Mouse (Mus musculus) intestine, embryonic 16.5 days (tissue): ENCODE measurements around the gene Rtl10. TPM values are rescaled to one million over a fixed set of nuclear protein-coding genes. Genes with fewer than 3 reads are reported as not detected.

ENCODE experiments used
- ATAC-seq: fragments of 200-750 bp; cut with Nextera tagmentation; 2 replicates; pipeline ENCODE4 v1.8.0; 2017; ENCODE audit warnings: moderate TSS enrichment, moderate library complexity
- H3K27ac ChIP-seq: fragments of 300-500 bp; sonication (generic); 2 replicates; pipeline ENCODE4 v1.5.1; 2014; ENCODE audit warnings: mild to moderate bottlenecking, low read length
- H3K27me3 ChIP-seq: fragments of 300-500 bp; sonication (generic); replicated peaks from 2 replicates; pipeline ENCODE4 v1.6.1; 2014; ENCODE audit warnings: low read length, control low read depth, mixed read lengths; ENCODE audit not compliant: control insufficient read depth, insufficient read depth
- H3K36me3 ChIP-seq: fragments of 300-500 bp; sonication (generic); 2 replicates; pipeline ENCODE4 v1.6.1; 2014; ENCODE audit warnings: low read length, control low read depth; ENCODE audit not compliant: control insufficient read depth, insufficient read depth
- H3K4me1 ChIP-seq: fragments of 300-500 bp; sonication (generic); 2 replicates; pipeline ENCODE4 v1.6.1; 2014; ENCODE audit warnings: low read length, control low read depth, mixed read lengths; ENCODE audit not compliant: control insufficient read depth, insufficient read depth
- H3K4me2 ChIP-seq: fragments of 300-500 bp; sonication (generic); 2 replicates; pipeline ENCODE4 v1.6.1; 2014; ENCODE audit warnings: low read depth, low read length, control low read depth
- H3K4me3 ChIP-seq: fragments of 300-500 bp; sonication (generic); 2 replicates; pipeline ENCODE4 v1.5.1; 2014; ENCODE audit warnings: mild to moderate bottlenecking, low read length
- H3K9ac ChIP-seq: fragments of 300-500 bp; sonication (generic); 2 replicates; pipeline ENCODE4 v1.6.1; 2014; ENCODE audit warnings: low read depth, low read length
- H3K9me3 ChIP-seq: fragments of 300-500 bp; sonication (generic); 2 replicates; pipeline ENCODE4 v1.6.1; 2016; ENCODE audit warnings: low read length, control low read depth; ENCODE audit not compliant: control insufficient read depth
- WGBS: fragments of 180-500 bp; shearing (Covaris S2); extraction: QIAGEN DNeasy Blood & Tissue Kit; methylation state at CpG from one replicate; pipeline ENCODE4 v1.1.7; 2014; 5-methylcytosine and 5-hydroxymethylcytosine counted together
- polyA plus RNA-seq: library from polyadenylated mRNA; unstranded; fragments of >200 nt; fragmentation: Nextera tagmentation; extraction: Ambion mirVana; gene quantifications from 2 replicates; pipeline ENCODE4 v1.2.1, GENCODE M21; 2015

Rtl10 gene
- polyA plus RNA-seq, 1 experiment from 2014 or later, result 2.4 TPM

- no peak overlapping the region for H3K4me3 ChIP-seq
- 72% methylated on average over 6 of the region's 6 CpGs for WGBS
- H3K4me1 ChIP-seq, result no peaks in the 10 kb centered on the region
- H3K4me2 ChIP-seq, result no peak overlapping the region
- no peak overlapping the region for H3K9ac ChIP-seq
- H3K9me3 ChIP-seq, result no peaks in the 10 kb centered on the region
- ATAC-seq, result no peak
- H3K27ac ChIP-seq, result no peak overlapping the region
- no peaks in the 10 kb centered on the region for H3K27me3 ChIP-seq
- H3K36me3 ChIP-seq, result no peaks in the 10 kb centered on the region
These were observed 20.7 kb upstream of the Rtl10 start for GRCm38 (mm10) chr16:18477996-18478395.

GRCm38 (mm10) chr16:18479667-18480066, 19.0 kb upstream of the Rtl10 start:
- H3K27ac ChIP-seq, result no peak overlapping the region
- no peaks in the 10 kb centered on the region for H3K36me3 ChIP-seq
- 59% methylated on average over 7 of the region's 7 CpGs for WGBS
- H3K9me3 ChIP-seq, result no peaks in the 10 kb centered on the region
- no peak overlapping the region for H3K4me2 ChIP-seq
- no peaks in the 10 kb centered on the region for H3K27me3 ChIP-seq
- ATAC-seq, result no peak; the same call in 1 of the 2 replicates
- H3K4me3 ChIP-seq, result no peak overlapping the region
- no peaks in the 10 kb centered on the region for H3K4me1 ChIP-seq
- H3K9ac ChIP-seq, result no peak overlapping the region

DNA sequence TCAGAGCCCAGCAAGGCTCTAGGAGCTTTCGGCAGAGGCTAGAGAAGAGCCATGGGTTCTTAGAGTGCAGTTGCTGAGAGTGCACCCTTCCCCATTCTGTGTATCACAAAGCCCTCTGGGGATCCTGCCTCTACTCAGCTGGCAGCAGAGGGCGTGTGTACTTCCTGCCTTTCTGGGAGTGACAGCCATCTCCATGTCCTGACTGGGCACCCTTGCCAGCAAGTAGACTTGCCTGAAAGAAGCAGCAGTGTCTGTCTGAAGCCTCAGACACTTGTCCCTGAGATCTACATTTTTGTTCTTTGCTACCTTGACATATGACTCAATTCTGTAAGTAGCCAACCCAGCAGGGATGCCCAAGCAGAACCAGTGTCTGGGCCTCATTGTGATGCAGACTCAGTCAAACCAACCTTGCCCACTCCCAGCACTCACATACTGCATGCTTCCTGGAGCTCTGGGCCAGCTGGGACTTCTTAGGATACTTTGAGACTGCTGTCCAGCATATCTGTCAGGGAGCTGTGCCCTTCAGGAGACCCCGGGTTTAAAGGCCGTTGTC, 17.7 kb upstream of the Rtl10 start:
- no peaks in the 10 kb centered on the region for H3K27me3 ChIP-seq
- no peak overlapping the region for H3K4me2 ChIP-seq
- H3K9ac ChIP-seq, result no peak overlapping the region
- ATAC-seq, result no peak
- no peak overlapping the region for H3K27ac ChIP-seq
- no peaks in the 10 kb centered on the region for H3K4me1 ChIP-seq
- H3K4me3 ChIP-seq, result no peak overlapping the region
- no peaks in the 10 kb centered on the region for H3K9me3 ChIP-seq
- WGBS, result 68% methylated on average over 4 of the region's 4 CpGs
- no peaks in the 10 kb centered on the region for H3K36me3 ChIP-seq

- H3K9me3 ChIP-seq, result no peaks in the 10 kb centered on the region
- H3K4me1 ChIP-seq, result no peaks in the 10 kb centered on the region
- no peak overlapping the region for H3K4me3 ChIP-seq
- 82% methylated on average over 3 of the region's 3 CpGs for WGBS
- H3K9ac ChIP-seq, result no peak overlapping the region
- H3K4me2 ChIP-seq, result no peak overlapping the region
- H3K27ac ChIP-seq, result no peak overlapping the region
- no peaks in the 10 kb centered on the region for H3K27me3 ChIP-seq
- no peak for ATAC-seq
- H3K36me3 ChIP-seq, result no peaks in the 10 kb centered on the region
These were observed 16.3 kb upstream of the Rtl10 start for GRCm38 (mm10) chr16:18482431-18482830.

DNA sequence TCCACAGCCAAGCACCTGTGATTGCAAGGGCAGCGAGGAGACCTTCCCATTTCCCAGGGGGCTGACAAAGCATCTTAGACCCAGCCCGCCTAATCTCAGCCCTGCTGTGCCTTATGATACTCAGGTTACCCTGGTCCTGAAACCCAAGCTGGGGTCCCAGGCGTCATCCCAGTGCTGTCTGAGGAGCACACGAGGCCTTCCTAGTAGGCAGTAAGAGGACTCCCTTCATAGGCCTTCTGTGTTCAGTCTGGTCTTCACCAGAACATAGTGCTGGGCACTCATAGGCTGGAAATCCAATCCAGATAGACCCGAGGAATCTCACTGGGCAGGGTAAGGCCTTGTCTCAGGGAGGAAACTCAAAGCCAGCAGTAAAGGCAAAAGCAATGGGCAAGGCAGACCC, 14.9 kb upstream of the Rtl10 start:
- 84% methylated on average over 5 of the region's 5 CpGs for WGBS
- no peak overlapping the region for H3K4me2 ChIP-seq
- H3K9ac ChIP-seq, result no peak overlapping the region
- H3K27ac ChIP-seq, result no peak overlapping the region
- H3K4me3 ChIP-seq, result no peak overlapping the region
- no peak for ATAC-seq
- no peaks in the 10 kb centered on the region for H3K27me3 ChIP-seq
- no peaks in the 10 kb centered on the region for H3K9me3 ChIP-seq
- H3K4me1 ChIP-seq, result no peaks in the 10 kb centered on the region
- H3K36me3 ChIP-seq, result no peaks in the 10 kb centered on the region

DNA sequence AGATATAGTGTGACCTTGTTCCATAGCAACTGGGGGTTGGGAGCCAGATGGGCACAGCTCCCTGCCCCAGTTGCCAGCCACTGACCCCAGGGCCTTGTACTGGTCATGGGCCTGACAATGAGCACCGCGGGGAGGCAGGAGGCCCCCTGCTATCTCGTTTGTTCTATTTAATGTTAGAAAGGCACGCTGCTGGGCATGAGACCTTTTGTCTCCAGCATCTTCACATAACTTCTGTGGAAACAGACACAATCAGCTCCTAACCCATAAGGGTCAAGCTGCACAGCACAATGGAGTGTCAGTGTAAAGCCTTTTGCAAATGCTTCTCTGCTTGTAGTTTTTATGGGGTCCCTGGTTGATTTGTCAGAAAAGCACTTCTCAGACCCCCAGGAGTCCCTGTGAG, 14.3 kb upstream of the Rtl10 start:
- H3K9ac ChIP-seq, result no peak overlapping the region
- H3K36me3 ChIP-seq, result no peaks in the 10 kb centered on the region
- no peak for ATAC-seq
- WGBS, result 31% methylated on average over 4 of the region's 4 CpGs
- H3K4me3 ChIP-seq, result no peak overlapping the region
- H3K27me3 ChIP-seq, result no peaks in the 10 kb centered on the region
- H3K27ac ChIP-seq, result no peak overlapping the region
- no peaks in the 10 kb centered on the region for H3K4me1 ChIP-seq
- no peak overlapping the region for H3K4me2 ChIP-seq
- no peaks in the 10 kb centered on the region for H3K9me3 ChIP-seq

DNA sequence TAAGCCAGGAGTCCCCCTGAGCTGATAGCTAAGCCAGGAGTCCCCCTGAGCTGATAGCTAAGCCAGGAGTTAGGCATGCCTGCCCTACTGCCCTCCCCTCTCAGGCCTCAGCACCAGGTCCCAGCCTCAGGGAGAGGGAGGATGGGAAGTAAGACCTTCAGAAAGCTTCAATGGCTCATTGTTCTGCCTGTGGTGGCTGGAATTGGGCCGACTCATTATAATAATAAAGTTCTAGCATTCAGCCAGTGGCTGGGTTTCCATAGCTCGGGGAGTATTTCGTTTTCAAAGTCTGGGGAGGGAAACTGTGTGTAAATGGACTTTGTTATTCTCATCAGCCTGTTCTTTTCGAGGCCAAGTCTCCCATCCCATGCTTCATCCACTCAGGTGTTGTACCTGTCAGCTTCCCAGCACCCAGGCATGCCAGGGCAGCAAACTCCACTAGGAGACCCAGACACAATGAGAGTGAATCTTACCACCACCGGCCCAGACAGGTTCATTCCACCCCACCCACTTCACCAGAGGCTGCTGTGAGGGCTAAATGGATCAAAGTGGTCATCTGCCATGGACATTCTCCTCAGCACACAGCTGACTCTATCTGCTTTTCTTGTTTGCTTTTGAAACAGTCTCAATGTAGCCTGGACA, 13.8 kb upstream of the Rtl10 start:
- H3K4me3 ChIP-seq, result no peak overlapping the region
- H3K4me1 ChIP-seq, result no peaks in the 10 kb centered on the region
- 57% methylated on average over 5 of the region's 5 CpGs for WGBS
- no peak overlapping the region for H3K27ac ChIP-seq
- no peaks in the 10 kb centered on the region for H3K9me3 ChIP-seq
- no peak for ATAC-seq
- H3K4me2 ChIP-seq, result no peak overlapping the region
- no peaks in the 10 kb centered on the region for H3K27me3 ChIP-seq
- H3K9ac ChIP-seq, result no peak overlapping the region
- no peaks in the 10 kb centered on the region for H3K36me3 ChIP-seq

DNA sequence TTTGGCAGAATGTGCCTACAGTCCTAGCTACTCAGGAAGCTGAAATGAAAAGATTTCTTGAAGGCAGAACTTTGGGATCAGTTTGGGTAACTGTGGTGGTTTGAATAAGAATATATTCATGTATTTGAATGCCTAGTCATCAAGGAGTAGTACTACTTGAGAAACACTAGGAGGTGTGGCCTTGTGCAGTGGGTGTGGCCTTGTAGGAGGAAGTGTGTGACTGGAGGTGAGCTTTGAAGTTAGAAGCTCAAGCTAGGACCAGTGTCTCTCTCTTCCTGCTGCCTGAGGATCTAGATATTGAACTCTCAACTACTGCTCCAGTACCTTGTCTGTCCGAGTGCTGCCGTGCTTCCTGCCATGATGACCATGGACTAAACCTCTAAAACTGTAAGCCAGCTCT, 12.6 kb upstream of the Rtl10 start:
- WGBS, result 91% methylated on average over 2 of the region's 2 CpGs
- no peak overlapping the region for H3K4me3 ChIP-seq
- H3K36me3 ChIP-seq, result no peaks in the 10 kb centered on the region
- no peak overlapping the region for H3K9ac ChIP-seq
- no peak overlapping the region for H3K4me2 ChIP-seq
- no peaks in the 10 kb centered on the region for H3K4me1 ChIP-seq
- no peaks in the 10 kb centered on the region for H3K27me3 ChIP-seq
- no peaks in the 10 kb centered on the region for H3K9me3 ChIP-seq
- no peak for ATAC-seq
- H3K27ac ChIP-seq, result no peak overlapping the region

GRCm38 (mm10) chr16:18490281-18490680, 8.4 kb upstream of the Rtl10 start:
- 95% methylated on average over 3 of the region's 3 CpGs for WGBS
- Histone ChIP-seq H3K9me3 (no peaks in the 10 kb centered on the region), H3K36me3 (no peaks in the 10 kb centered on the region), H3K9ac (no peak overlapping the region), H3K4me1 (no peaks in the 10 kb centered on the region), H3K27me3 (no peaks in the 10 kb centered on the region), H3K4me2 (no peak overlapping the region), H3K27ac (no peak overlapping the region), H3K4me3 (no peak overlapping the region)
- no peak for ATAC-seq

DNA sequence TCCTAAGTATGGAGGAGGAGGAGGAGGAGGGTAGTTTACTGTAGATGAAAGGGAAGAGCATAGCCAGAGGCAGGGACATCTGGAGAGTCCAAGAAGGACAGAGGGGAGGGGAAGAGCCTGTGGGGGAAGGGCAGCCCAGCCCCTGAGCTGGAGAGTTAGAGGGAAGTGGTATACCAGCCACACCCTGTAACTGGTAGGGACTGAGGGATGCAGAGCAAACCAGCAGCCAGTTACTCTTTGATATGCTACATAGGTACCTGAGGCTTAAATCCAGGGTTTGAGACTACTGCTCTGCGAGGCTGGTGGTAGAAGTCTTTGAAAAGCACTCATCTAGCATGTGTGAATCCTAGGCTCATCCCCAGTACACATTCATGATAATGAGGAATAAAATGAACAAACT, 7.8 kb upstream of the Rtl10 start:
- H3K36me3 ChIP-seq, result no peaks in the 10 kb centered on the region
- no peak overlapping the region for H3K9ac ChIP-seq
- no peaks in the 10 kb centered on the region for H3K9me3 ChIP-seq
- H3K4me1 ChIP-seq, result no peaks in the 10 kb centered on the region
- no peak for ATAC-seq
- no peaks in the 10 kb centered on the region for H3K27me3 ChIP-seq
- H3K4me2 ChIP-seq, result no peak overlapping the region
- 54% methylated on average over 1 of the region's 1 CpGs for WGBS
- no peak overlapping the region for H3K4me3 ChIP-seq
- H3K27ac ChIP-seq, result no peak overlapping the region
